Mouse (Mus musculus): Measurements from ENCODE around the gene Kctd20.

DNA sequence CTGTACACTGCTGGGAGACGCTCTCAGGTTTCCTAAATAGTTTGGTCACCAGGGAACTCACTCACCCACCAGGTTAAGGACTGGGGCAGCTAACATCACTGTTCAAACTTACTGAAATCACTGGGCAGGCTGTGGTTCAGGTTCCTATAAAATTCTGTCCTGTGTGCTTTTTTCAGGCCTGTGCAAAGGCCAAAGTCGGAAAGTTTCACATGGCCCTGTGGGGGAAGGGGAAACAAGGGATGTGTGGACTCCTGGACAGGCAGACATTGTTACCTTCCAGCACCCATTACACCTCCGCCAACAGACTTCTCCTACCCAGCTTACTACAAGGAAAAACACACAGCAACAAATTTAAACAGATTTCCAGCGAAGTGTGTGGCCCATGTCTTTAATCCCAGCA lies 27.3 kb downstream of the Kctd20 start:
- TF ChIP-seq CTCF (IDR thresholded peaks at IDR 0.05; ENCODE audit: low read depth, low read length), result no peak
- TF ChIP-seq POLR2A (IDR thresholded peaks at IDR 0.05; ENCODE audit: insufficient read depth, low read length), result no peak

Data from ES-Bruce4 (cell line).